Mouse (Mus musculus) neural tube, embryonic 11.5 days (tissue): ENCODE measurements around the gene Slc30a10. TPM values are rescaled to one million over a fixed set of nuclear protein-coding genes. Genes with fewer than 3 reads are reported as not detected.

ENCODE experiments used
- ATAC-seq: fragments of 200-750 bp; cut with Nextera tagmentation; 2 replicates; pipeline ENCODE4 v1.8.0; 2017; ENCODE audit warnings: moderate number of reproducible peaks, mild to moderate bottlenecking, moderate TSS enrichment, moderate library complexity; ENCODE audit not compliant: insufficient read depth, low FRiP score, low TSS enrichment
- DNase-seq: peaks from one replicate; pipeline ENCODE4 v3.0.0-alpha.2; 2015; ENCODE audit warnings: low spot score
- H3K27ac ChIP-seq: fragments of 300-500 bp; sonication (generic); 2 replicates; pipeline ENCODE4 v1.5.1; 2014; ENCODE audit warnings: low read depth, mild to moderate bottlenecking, low read length
- H3K27me3 ChIP-seq: fragments of 300-500 bp; sonication (generic); 2 replicates; pipeline ENCODE4 v1.6.1; 2014; ENCODE audit warnings: mild to moderate bottlenecking, low read length, mixed read lengths; ENCODE audit not compliant: control insufficient read depth, insufficient read depth
- H3K36me3 ChIP-seq: fragments of 300-500 bp; sonication (generic); 2 replicates; pipeline ENCODE4 v1.6.1; 2014; ENCODE audit warnings: mild to moderate bottlenecking, low read length, moderate library complexity, mixed read lengths; ENCODE audit not compliant: control insufficient read depth, insufficient read depth
- H3K4me1 ChIP-seq: fragments of 300-500 bp; sonication (generic); 2 replicates; pipeline ENCODE4 v1.6.1; 2014; ENCODE audit warnings: low read length, mixed read lengths; ENCODE audit not compliant: control insufficient read depth, insufficient read depth
- H3K4me2 ChIP-seq: fragments of 300-500 bp; sonication (generic); 2 replicates; pipeline ENCODE4 v1.6.1; 2014; ENCODE audit warnings: low read depth, mild to moderate bottlenecking, moderate library complexity
- H3K4me3 ChIP-seq: fragments of 300-500 bp; sonication (generic); 2 replicates; pipeline ENCODE4 v1.5.1; 2014; ENCODE audit warnings: low read depth, low read length
- H3K9ac ChIP-seq: fragments of 300-500 bp; sonication (generic); 2 replicates; pipeline ENCODE4 v1.6.1; 2014; ENCODE audit warnings: mild to moderate bottlenecking, low read length
- H3K9me3 ChIP-seq: fragments of 300-500 bp; sonication (generic); 2 replicates; pipeline ENCODE4 v1.6.1; 2016; ENCODE audit warnings: low read length; ENCODE audit not compliant: control insufficient read depth
- WGBS: fragments of 180-500 bp; shearing (Covaris S2); extraction: QIAGEN DNeasy Blood & Tissue Kit; methylation state at CpG from one replicate; pipeline ENCODE4 v1.1.7; 2014; 5-methylcytosine and 5-hydroxymethylcytosine counted together
- polyA plus RNA-seq: library from polyadenylated mRNA; unstranded; fragments of >200 nt; fragmentation: Nextera tagmentation; extraction: Ambion mirVana; gene quantifications from 2 replicates; pipeline ENCODE4 v1.2.1, GENCODE M21; 2014

The Slc30a10 gene
- polyA plus RNA-seq, 1 experiment from 2014 or later, result 1.4 TPM

DNA sequence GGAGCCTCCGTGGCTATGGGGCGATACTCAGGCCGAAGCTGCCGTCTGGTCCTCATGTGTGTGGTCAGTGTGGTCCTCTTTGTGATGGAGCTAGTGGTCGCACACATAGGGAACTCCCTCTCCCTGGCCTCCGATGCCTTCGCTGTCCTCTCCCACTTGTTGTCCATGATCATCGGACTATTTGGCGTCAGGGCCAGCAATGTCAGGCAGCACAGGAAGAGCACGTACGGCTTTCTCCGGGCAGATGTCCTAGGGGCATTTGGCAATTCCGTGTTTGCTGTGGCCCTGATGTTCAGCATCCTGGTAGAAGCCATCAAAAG lies 22.7 kb upstream of the Slc30a10 start:
- no peak overlapping the region for H3K9ac ChIP-seq
- H3K4me2 ChIP-seq, result no peak overlapping the region
- no peaks in the 10 kb centered on the region for H3K4me1 ChIP-seq
- peaks cover 2% of the 10 kb centered on the region; the same call in 1 of the 2 replicates for H3K36me3 ChIP-seq
- no peak for ATAC-seq
- DNase-seq, result no peak
- H3K9me3 ChIP-seq, result no peaks in the 10 kb centered on the region
- H3K27me3 ChIP-seq, result no peaks in the 10 kb centered on the region
- H3K27ac ChIP-seq, result no peak overlapping the region
- WGBS, result 85% methylated on average over 13 of the region's 13 CpGs
- no peak overlapping the region for H3K4me3 ChIP-seq

DNA sequence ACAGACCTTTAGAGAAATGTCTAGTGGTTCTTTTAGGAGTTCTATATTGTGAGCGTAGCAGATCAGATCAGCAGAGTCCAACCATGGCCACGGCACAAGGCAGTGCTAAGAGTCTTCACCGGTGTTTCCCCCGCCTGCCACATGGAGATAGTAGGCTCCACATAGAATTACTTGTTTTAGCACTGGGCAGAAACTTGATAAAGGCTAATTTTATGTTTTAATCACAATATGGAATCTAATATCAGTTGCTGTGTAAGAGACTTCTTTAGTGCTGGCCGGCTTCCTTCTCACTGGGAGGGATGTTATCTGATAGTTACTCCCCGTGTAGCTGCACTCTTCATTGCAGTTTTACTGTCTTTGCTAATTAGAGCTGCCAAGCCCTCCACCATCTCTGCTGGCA lies 21.5 kb upstream of the Slc30a10 start:
- no peaks in the 10 kb centered on the region for H3K9me3 ChIP-seq
- no peaks in the 10 kb centered on the region for H3K27me3 ChIP-seq
- no peak overlapping the region for H3K9ac ChIP-seq
- H3K4me1 ChIP-seq, result no peaks in the 10 kb centered on the region
- H3K4me3 ChIP-seq, result no peak overlapping the region
- H3K36me3 ChIP-seq, result no peaks in the 10 kb centered on the region
- WGBS, result 73% methylated on average over 6 of the region's 6 CpGs
- no peak overlapping the region for H3K27ac ChIP-seq
- no peak overlapping the region for H3K4me2 ChIP-seq
- DNase-seq, result no peak
- ATAC-seq, result no peak

- H3K4me2 ChIP-seq, result no peak overlapping the region
- no peak overlapping the region for H3K27ac ChIP-seq
- no peaks in the 10 kb centered on the region for H3K27me3 ChIP-seq
- H3K36me3 ChIP-seq, result no peaks in the 10 kb centered on the region
- WGBS, result 74% methylated on average over 9 of the region's 9 CpGs
- H3K9me3 ChIP-seq, result no peaks in the 10 kb centered on the region
- no peaks in the 10 kb centered on the region for H3K4me1 ChIP-seq
- ATAC-seq (no peak), DNase-seq (no peak)
- no peak overlapping the region for H3K9ac ChIP-seq
- no peak overlapping the region for H3K4me3 ChIP-seq
Observed at GRCm38 (mm10) chr1:185438841-185439580, 15.6 kb upstream of the Slc30a10 start.

- Histone ChIP-seq H3K36me3 (no peaks in the 10 kb centered on the region), H3K4me1 (no peaks in the 10 kb centered on the region), H3K4me3 (no peak overlapping the region), H3K4me2 (no peak overlapping the region), H3K9me3 (no peaks in the 10 kb centered on the region), H3K27me3 (no peaks in the 10 kb centered on the region), H3K9ac (no peak overlapping the region), H3K27ac (no peak overlapping the region)
- DNase-seq (no peak), ATAC-seq (no peak)
- 71% methylated on average over 18 of the region's 18 CpGs for WGBS
Observed at GRCm38 (mm10) chr1:185441703-185442472, 12.8 kb upstream of the Slc30a10 start.

DNA sequence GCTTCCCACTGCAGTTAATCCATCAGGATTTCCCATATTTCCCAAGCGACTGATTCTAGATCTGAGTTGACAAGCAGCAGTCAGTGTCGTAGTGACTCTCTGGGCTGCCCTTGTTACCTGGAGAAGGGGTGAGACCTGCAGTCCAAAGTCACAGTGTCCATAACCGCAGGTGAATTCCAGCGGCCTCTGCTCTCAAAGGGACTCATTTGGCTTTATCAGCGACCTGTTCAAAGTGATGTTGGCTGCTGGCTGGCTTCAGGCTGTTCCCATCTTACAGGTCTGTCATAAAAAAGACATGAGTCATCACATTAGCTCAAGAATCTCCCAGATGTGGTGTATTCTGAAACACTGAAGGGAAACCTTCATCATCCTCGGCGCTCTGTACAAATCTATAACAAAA lies 5.7 kb upstream of the Slc30a10 start:
- H3K4me3 ChIP-seq, result no peak overlapping the region
- no peak overlapping the region for H3K4me2 ChIP-seq
- peaks cover 1% of the 10 kb centered on the region; the same call in 1 of the 2 replicates for H3K27me3 ChIP-seq
- DNase-seq, result no peak
- WGBS, result 89% methylated on average over 7 of the region's 7 CpGs
- H3K36me3 ChIP-seq, result no peaks in the 10 kb centered on the region
- H3K4me1 ChIP-seq, result no peaks in the 10 kb centered on the region
- H3K9ac ChIP-seq, result no peak overlapping the region
- no peak for ATAC-seq
- H3K27ac ChIP-seq, result no peak overlapping the region
- no peaks in the 10 kb centered on the region for H3K9me3 ChIP-seq

- Histone ChIP-seq H3K27me3 (peaks cover 9% of the 10 kb centered on the region), H3K4me1 (no peaks in the 10 kb centered on the region), H3K36me3 (no peaks in the 10 kb centered on the region), H3K9ac (no peak overlapping the region), H3K27ac (no peak overlapping the region), H3K4me2 (no peak overlapping the region), H3K9me3 (no peaks in the 10 kb centered on the region), H3K4me3 (no peak overlapping the region)
- ATAC-seq, result no peak
- DNase-seq, result no peak
- 81% methylated on average over 2 of the region's 2 CpGs for WGBS
Observed at GRCm38 (mm10) chr1:185449727-185450126, 4.9 kb upstream of the Slc30a10 start.

GRCm38 (mm10) chr1:185451077-185451476 lies 3.6 kb upstream of the Slc30a10 start:
- H3K4me1 ChIP-seq, result peaks cover 5% of the 10 kb centered on the region; the same call in 1 of the 2 replicates
- no peaks in the 10 kb centered on the region for H3K36me3 ChIP-seq
- 88% methylated on average over 8 of the region's 8 CpGs for WGBS
- no peaks in the 10 kb centered on the region for H3K9me3 ChIP-seq
- ATAC-seq (no peak), DNase-seq (no peak)
- H3K9ac ChIP-seq, result no peak overlapping the region
- H3K27ac ChIP-seq, result no peak overlapping the region
- H3K4me2 ChIP-seq, result no peak overlapping the region
- H3K27me3 ChIP-seq, result peaks cover 21% of the 10 kb centered on the region
- H3K4me3 ChIP-seq, result no peak overlapping the region

GRCm38 (mm10) chr1:185451495-185451894 lies 3.2 kb upstream of the Slc30a10 start:
- H3K27me3 ChIP-seq, result peaks cover 25% of the 10 kb centered on the region
- H3K4me3 ChIP-seq, result no peak overlapping the region
- WGBS, result 84% methylated on average over 3 of the region's 3 CpGs
- no peak overlapping the region for H3K27ac ChIP-seq
- no peak overlapping the region for H3K9ac ChIP-seq
- ATAC-seq (no peak), DNase-seq (no peak)
- peaks cover 5% of the 10 kb centered on the region; the same call in 1 of the 2 replicates for H3K4me1 ChIP-seq
- H3K4me2 ChIP-seq, result no peak overlapping the region
- no peaks in the 10 kb centered on the region for H3K36me3 ChIP-seq
- H3K9me3 ChIP-seq, result no peaks in the 10 kb centered on the region

GRCm38 (mm10) chr1:185452461-185452860 lies 2.2 kb upstream of the Slc30a10 start:
- Histone ChIP-seq H3K27me3 (peaks cover 26% of the 10 kb centered on the region), H3K36me3 (no peaks in the 10 kb centered on the region), H3K9ac (no peak overlapping the region), H3K9me3 (no peaks in the 10 kb centered on the region), H3K4me1 (peaks cover 5% of the 10 kb centered on the region; the same call in 1 of the 2 replicates), H3K4me3 (no peak overlapping the region), H3K27ac (no peak overlapping the region), H3K4me2 (no peak overlapping the region)
- DNase-seq (no peak), ATAC-seq (no peak)
- 91% methylated on average over 6 of the region's 6 CpGs for WGBS
